Mouse (Mus musculus): ENCODE measurements around the gene Gm11992. TPM values are rescaled to one million over a fixed set of nuclear protein-coding genes. Genes with fewer than 3 reads are reported as not detected.

The Gm11992 gene
- total RNA-seq, 2 experiments from 2014 or later, result 0.87 to 1.3 TPM

GRCm38 (mm10) chr11:9116121-9116520 is 67.7 kb downstream of the Gm11992 start:
- no peak for DNase-seq

- no peak for DNase-seq
Measured at GRCm38 (mm10) chr11:9116916-9117315, 68.5 kb downstream of the Gm11992 start.

GRCm38 (mm10) chr11:9117358-9118049 is 69.1 kb downstream of the Gm11992 start:
- peak in 1 of 2 experiments; percentile 37 for DNase-seq

- no peak for DNase-seq
Measured at GRCm38 (mm10) chr11:9118050-9118420, 69.6 kb downstream of the Gm11992 start, which contains the start of gene Upp1. Gene Upp1, plus strand, starts transcription at chr11:9118103.

GRCm38 (mm10) chr11:9118421-9119121 is 70.2 kb downstream of the Gm11992 start:
- no peak for DNase-seq

Other genes starting within 250 kb of the Gm11992 start
- gene Pkd1l1, start 75.3 kb upstream of the Gm11992 start, total RNA-seq (2021), result under 1 TPM in 1 of 2 experiments, not detected in 1; 0.07 TPM
- 10 to 100 TPM; 13.2 to 16.2 TPM for gene Hus1, start 37.4 kb upstream of the Gm11992 start, total RNA-seq (2021)
- under 1 TPM; 0.60 to 0.73 TPM for gene Sun3, start 397 bp downstream of the Gm11992 start, total RNA-seq (2021)
- 1 to 10 TPM; 1.8 to 2.9 TPM for gene Upp1, start 69.5 kb downstream of the Gm11992 start, total RNA-seq (2021)
- under 1 TPM in 1 of 2 experiments, not detected in 1; 0.02 TPM for gene Abca13, start 143.3 kb downstream of the Gm11992 start, total RNA-seq (2021)

All from layer of hippocampus, postnatal 36 days (tissue).